Mouse (Mus musculus) lung, postnatal 0 days (tissue): ENCODE data around the gene Iba57.

ENCODE experiments used
- CTCF ChIP-seq: IDR thresholded peaks from 2 replicates; pipeline ENCODE4 v1.5.1; 2016; ENCODE audit warnings: antibody characterized with exemption, mild to moderate bottlenecking
- EP300 ChIP-seq: IDR thresholded peaks from 2 replicates; pipeline ENCODE4 v1.6.1; 2016; ENCODE audit warnings: antibody characterized with exemption, mild to moderate bottlenecking, control low read depth

GRCm38 (mm10) chr11:59182864-59183331 is 19.4 kb upstream of the Iba57 start, which contains the start of gene Gjc2:
- TF ChIP-seq EP300 = no peak
- no peak for TF ChIP-seq CTCF
